Mouse (Mus musculus) megakaryocyte progenitor cell, adult 5-6 weeks (primary cell): ENCODE data around the gene Siglec1. TPM values are rescaled to one million over a fixed set of nuclear protein-coding genes. Genes with fewer than 3 reads are reported as not detected.

Source experiments
- total RNA-seq, 2 experiments: library from RNA; stranded (forward) in 1 of 2; stranded (reverse) in 1 of 2; fragments of 157-497, 149-512 nt in 1 of 2; fragments of 200-1000 nt in 1 of 2; gene quantifications; 2 replicates each; pipeline versions ENCODE4 v1.2.3 to v1.2.4; 2015 to 2017

Gene Siglec1
- total RNA-seq, 2 experiments from 2014 or later: 0.07 TPM; not detected in 1

Other genes with a start within 250 kb of the Siglec1 start
- 6.4 and 10.8 TPM in 2 replicates for gene 4930402H24Rik, start 180.4 kb downstream of the Siglec1 start, total RNA-seq (2015)
- gene 4930402H24Rik, start 180.4 kb downstream of the Siglec1 start, total RNA-seq (2017): 4.2 and 8.6 TPM in 2 replicates
- 38.4 and 41.2 TPM in 2 replicates for gene Atrn, start 180.3 kb downstream of the Siglec1 start, total RNA-seq (2015)
- gene Atrn, start 180.3 kb downstream of the Siglec1 start, total RNA-seq (2017): 30.4 and 33.0 TPM in 2 replicates
- gene Gfra4, start 43.7 kb downstream of the Siglec1 start, total RNA-seq (2015): not detected in 2 replicates
- not detected in 2 replicates for gene Gfra4, start 43.7 kb downstream of the Siglec1 start, total RNA-seq (2017)
- gene Adam33, start 23.0 kb downstream of the Siglec1 start, total RNA-seq (2015): not detected in 2 replicates
- gene Adam33, start 23.0 kb downstream of the Siglec1 start, total RNA-seq (2017): not detected in 2 replicates
- 0.12 TPM in 1 of 2 replicates, not detected in the other for gene Hspa12b, start 40.5 kb upstream of the Siglec1 start, total RNA-seq (2015)
- 0.44 TPM in 1 of 2 replicates, not detected in the other for gene Hspa12b, start 40.5 kb upstream of the Siglec1 start, total RNA-seq (2017)
- not detected in 2 replicates for gene Gm11037, start 46.7 kb upstream of the Siglec1 start, total RNA-seq (2015)
- gene Gm11037, start 46.7 kb upstream of the Siglec1 start, total RNA-seq (2017): not detected in 2 replicates
- 85.1 and 90.4 TPM in 2 replicates for gene 1700037H04Rik, start 73.3 kb upstream of the Siglec1 start, total RNA-seq (2015)
- gene 1700037H04Rik, start 73.3 kb upstream of the Siglec1 start, total RNA-seq (2017): 34.9 and 39.5 TPM in 2 replicates
- gene Cenpb, start 93.3 kb upstream of the Siglec1 start, total RNA-seq (2015): 8.0 and 8.3 TPM in 2 replicates
- 14.8 and 15.8 TPM in 2 replicates for gene Cenpb, start 93.3 kb upstream of the Siglec1 start, total RNA-seq (2017)
- 8.9 and 10.8 TPM in 2 replicates for gene Cdc25b, start 100.2 kb upstream of the Siglec1 start, total RNA-seq (2015)
- 9.6 and 13.4 TPM in 2 replicates for gene Cdc25b, start 100.2 kb upstream of the Siglec1 start, total RNA-seq (2017)
- gene Spef1, start 100.5 kb upstream of the Siglec1 start, total RNA-seq (2015): 0.39 and 0.72 TPM in 2 replicates
- gene Spef1, start 100.5 kb upstream of the Siglec1 start, total RNA-seq (2017): 0.91 and 2.0 TPM in 2 replicates
- gene Ap5s1, start 120.3 kb upstream of the Siglec1 start, total RNA-seq (2015): 3.6 and 3.9 TPM in 2 replicates
- 2.9 and 6.7 TPM in 2 replicates for gene Ap5s1, start 120.3 kb upstream of the Siglec1 start, total RNA-seq (2017)
- gene Mavs, start 147.3 kb upstream of the Siglec1 start, total RNA-seq (2015): 15.1 and 17.1 TPM in 2 replicates
- 11.3 and 11.8 TPM in 2 replicates for gene Mavs, start 147.3 kb upstream of the Siglec1 start, total RNA-seq (2017)
- gene Pank2, start 175.7 kb upstream of the Siglec1 start, total RNA-seq (2015): 59.4 and 71.6 TPM in 2 replicates
- gene Pank2, start 175.7 kb upstream of the Siglec1 start, total RNA-seq (2017): 46.3 and 61.7 TPM in 2 replicates